Mouse (Mus musculus) intestine, embryonic 14.5 days (tissue): Measurements from ENCODE around the gene Ripply2. TPM values are rescaled to one million over a fixed set of nuclear protein-coding genes. Genes with fewer than 3 reads are reported as not detected.

Source experiments
- ATAC-seq: fragments of 200-750 bp; cut with Nextera tagmentation; replicated peaks from 2 replicates; pipeline ENCODE4 v1.8.0; 2017; ENCODE audit warnings: low read depth, moderate number of reproducible peaks, moderate TSS enrichment, moderate library complexity; ENCODE audit not compliant: low FRiP score, low TSS enrichment
- DNase-seq: peaks from one replicate; pipeline ENCODE4 v3.0.0-alpha.2; 2018; ENCODE audit warnings: low spot score
- H3K27ac ChIP-seq: fragments of 300-500 bp; sonication (generic); 2 replicates; pipeline ENCODE4 v1.5.1; 2014; ENCODE audit warnings: low read depth, mild to moderate bottlenecking, control low read depth
- H3K27me3 ChIP-seq: fragments of 300-500 bp; sonication (generic); replicated peaks from 2 replicates; pipeline ENCODE4 v1.6.1; 2014; ENCODE audit warnings: low read length, control low read depth; ENCODE audit not compliant: control insufficient read depth, insufficient read depth
- H3K36me3 ChIP-seq: fragments of 300-500 bp; sonication (generic); 2 replicates; pipeline ENCODE4 v1.6.1; 2014; ENCODE audit warnings: low read length, control low read depth; ENCODE audit not compliant: control insufficient read depth, insufficient read depth
- H3K4me1 ChIP-seq: fragments of 300-500 bp; sonication (generic); replicated peaks from 2 replicates; pipeline ENCODE4 v1.6.1; 2014; ENCODE audit warnings: low read length, control low read depth, mixed read lengths; ENCODE audit not compliant: control insufficient read depth, insufficient read depth
- H3K4me2 ChIP-seq: fragments of 300-500 bp; sonication (generic); 2 replicates; pipeline ENCODE4 v1.6.1; 2014; ENCODE audit warnings: low read length
- H3K4me3 ChIP-seq: fragments of 300-500 bp; sonication (generic); 2 replicates; pipeline ENCODE4 v1.5.1; 2014; ENCODE audit warnings: low read depth, low read length, control low read depth, mixed read lengths
- H3K9ac ChIP-seq: fragments of 300-500 bp; sonication (generic); 2 replicates; pipeline ENCODE4 v1.6.1; 2014; ENCODE audit warnings: mild to moderate bottlenecking, low read length
- H3K9me3 ChIP-seq: fragments of 300-500 bp; sonication (generic); 2 replicates; pipeline ENCODE4 v1.6.1; 2016; ENCODE audit warnings: low read length, control low read depth; ENCODE audit not compliant: control insufficient read depth
- WGBS: fragments of 180-500 bp; shearing (Covaris S2); extraction: QIAGEN DNeasy Blood & Tissue Kit; methylation state at CpG from one replicate; pipeline ENCODE4 v1.1.7; 2014; 5-methylcytosine and 5-hydroxymethylcytosine counted together
- polyA plus RNA-seq: library from polyadenylated mRNA; unstranded; fragments of >200 nt; fragmentation: Nextera tagmentation; extraction: Ambion mirVana; gene quantifications from 2 replicates; pipeline ENCODE4 v1.2.1, GENCODE M21; 2014

The Ripply2 gene
- polyA plus RNA-seq, 1 experiment from 2014 or later: 0.35 TPM

DNA sequence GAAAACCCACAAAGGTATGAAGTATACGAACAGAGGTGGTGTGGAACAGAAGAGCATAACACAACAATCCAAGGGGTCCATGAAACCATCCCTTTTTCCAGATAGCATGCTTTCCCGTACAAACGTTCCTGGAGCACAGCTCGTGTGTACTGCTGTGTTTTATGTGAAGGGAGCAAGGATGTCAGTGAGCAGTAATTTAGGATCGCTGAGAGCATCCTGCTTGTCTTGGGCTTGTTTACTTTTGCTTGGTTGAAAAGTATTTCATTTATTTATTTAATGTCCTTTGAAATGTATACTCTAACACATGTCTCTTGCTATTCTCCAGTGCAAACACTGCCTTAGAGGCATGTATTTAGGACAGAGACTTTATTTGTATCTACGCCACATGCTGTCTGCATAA is 30.2 kb upstream of the Ripply2 start:
- Histone ChIP-seq H3K4me3 (no peak overlapping the region), H3K27ac (no peak overlapping the region), H3K27me3 (no peaks in the 10 kb centered on the region), H3K9me3 (no peaks in the 10 kb centered on the region), H3K4me1 (no peaks in the 10 kb centered on the region), H3K36me3 (no peaks in the 10 kb centered on the region), H3K4me2 (peak overlapping the region; percentile 3; the same call in 1 of the 2 replicates), H3K9ac (no peak overlapping the region)
- no peak for DNase-seq
- WGBS: 29% methylated on average over 6 of the region's 6 CpGs
- no peak for ATAC-seq

DNA sequence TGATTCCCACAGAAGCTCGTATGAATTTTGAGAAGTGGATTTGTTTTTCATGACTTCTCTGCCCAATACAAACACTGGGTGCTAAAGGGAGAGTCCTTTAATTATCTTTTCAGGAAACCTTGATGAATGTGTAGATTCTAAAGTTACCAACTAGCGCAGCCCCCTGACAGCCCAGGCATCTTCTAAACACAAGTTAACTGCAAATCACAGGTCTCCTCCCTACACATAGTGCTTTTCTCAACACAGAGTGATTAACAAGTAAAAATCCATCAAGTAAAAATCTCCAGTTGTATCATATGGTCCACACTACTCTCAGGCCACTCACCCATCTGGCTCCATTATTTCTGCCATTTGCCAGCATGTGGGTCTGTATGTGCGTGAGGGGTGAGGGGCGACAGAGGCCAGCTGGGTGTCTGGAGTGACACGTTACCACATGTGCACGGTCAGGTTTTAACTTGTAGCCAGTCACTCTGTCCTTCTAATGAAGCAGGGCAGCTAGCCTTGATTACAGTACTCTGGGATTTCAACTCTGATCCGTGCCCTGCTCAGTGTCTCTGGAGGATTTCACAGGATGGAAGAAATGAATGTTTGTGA is 28.5 kb upstream of the Ripply2 start:
- WGBS: 52% methylated on average over 7 of the region's 7 CpGs
- Histone ChIP-seq H3K9me3 (no peaks in the 10 kb centered on the region), H3K4me2 (no peak overlapping the region), H3K36me3 (no peaks in the 10 kb centered on the region), H3K27me3 (no peaks in the 10 kb centered on the region), H3K4me1 (no peaks in the 10 kb centered on the region), H3K4me3 (no peak overlapping the region), H3K9ac (no peak overlapping the region), H3K27ac (no peak overlapping the region)
- DNase-seq (no peak), ATAC-seq (no peak)

DNA sequence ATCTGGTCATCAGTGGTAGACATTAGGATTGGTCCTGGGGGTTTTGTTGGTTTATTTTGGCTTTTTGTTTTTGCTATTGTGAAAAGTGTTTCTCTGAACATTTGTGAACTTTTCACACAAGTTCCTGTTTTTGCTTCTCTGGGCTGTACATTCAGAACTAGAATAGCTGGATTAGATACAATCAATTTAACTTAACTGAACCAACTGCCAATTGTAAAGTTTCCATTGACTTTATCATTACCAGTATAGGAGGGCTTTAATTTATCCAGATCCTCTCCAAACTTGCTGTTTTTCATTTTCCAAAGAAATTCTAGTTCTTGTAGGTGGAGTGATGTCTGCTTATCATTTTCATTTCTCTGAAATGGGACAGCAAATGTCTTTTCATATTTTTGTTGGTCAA is 25.5 kb upstream of the Ripply2 start:
- no peaks in the 10 kb centered on the region for H3K36me3 ChIP-seq
- H3K27me3 ChIP-seq: no peaks in the 10 kb centered on the region
- no peak overlapping the region for H3K4me3 ChIP-seq
- no peak overlapping the region for H3K4me2 ChIP-seq
- no peaks in the 10 kb centered on the region for H3K4me1 ChIP-seq
- ATAC-seq (no peak), DNase-seq (no peak)
- no peak overlapping the region for H3K9ac ChIP-seq
- H3K27ac ChIP-seq: no peak overlapping the region
- no peaks in the 10 kb centered on the region for H3K9me3 ChIP-seq

DNA sequence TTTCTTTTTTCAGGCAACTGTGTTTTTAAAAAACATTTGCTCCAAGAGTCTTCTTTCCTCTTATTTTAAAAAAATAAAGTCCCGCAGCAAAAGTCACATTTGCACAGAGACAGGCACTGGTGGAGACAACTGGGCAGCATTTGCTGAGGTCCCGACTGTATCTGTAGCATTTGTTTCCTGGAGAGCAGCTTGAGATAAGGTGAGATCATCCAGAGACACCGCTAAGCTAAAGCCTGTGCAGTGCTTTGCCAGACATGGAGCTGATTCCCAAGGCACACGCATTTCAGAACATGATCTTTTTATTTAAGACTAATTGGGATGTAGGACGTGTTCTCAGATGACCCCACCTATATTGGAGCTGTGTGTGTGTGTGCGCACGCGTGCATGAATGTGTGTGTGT is 23.6 kb upstream of the Ripply2 start:
- Histone ChIP-seq H3K4me1 (no peaks in the 10 kb centered on the region), H3K9ac (no peak overlapping the region), H3K9me3 (no peaks in the 10 kb centered on the region), H3K27ac (no peak overlapping the region), H3K4me3 (no peak overlapping the region), H3K4me2 (no peak overlapping the region), H3K36me3 (no peaks in the 10 kb centered on the region), H3K27me3 (no peaks in the 10 kb centered on the region)
- WGBS: 57% methylated on average over 8 of the region's 8 CpGs
- ATAC-seq (no peak), DNase-seq (no peak)

DNA sequence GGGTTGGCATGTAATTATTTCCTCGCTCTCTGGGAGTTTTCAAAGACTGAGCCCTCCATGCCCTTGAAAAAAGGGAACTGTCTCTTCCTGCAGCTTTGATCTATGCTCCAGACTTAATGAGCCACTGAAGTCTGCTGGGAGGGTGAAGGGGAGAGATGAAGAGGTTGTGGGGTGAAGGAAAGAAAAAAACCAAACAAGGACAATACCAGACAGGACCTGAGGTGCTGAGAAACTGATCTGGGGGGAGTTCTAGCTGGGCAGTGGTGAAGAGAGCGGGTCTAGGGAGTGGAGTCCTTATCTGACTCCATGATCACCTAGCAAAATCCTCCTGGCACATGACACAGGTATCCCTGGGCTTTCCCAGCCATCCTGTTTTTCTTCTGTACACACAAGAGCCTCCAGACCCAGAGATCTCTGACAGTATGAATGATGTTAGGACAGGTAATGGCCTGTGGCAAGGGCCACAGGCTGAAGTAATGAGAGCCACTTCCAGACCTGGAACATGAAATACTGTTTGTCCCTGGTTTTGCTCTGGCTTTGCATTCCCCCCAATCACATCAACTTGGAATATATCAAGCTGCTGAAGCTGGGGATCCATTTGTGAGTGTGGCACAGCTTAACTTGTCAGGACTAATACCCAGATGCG is 18.2 kb upstream of the Ripply2 start:
- Histone ChIP-seq H3K4me2 (no peak overlapping the region), H3K4me3 (no peak overlapping the region), H3K9ac (no peak overlapping the region), H3K9me3 (no peaks in the 10 kb centered on the region), H3K36me3 (no peaks in the 10 kb centered on the region), H3K4me1 (no peaks in the 10 kb centered on the region), H3K27ac (no peak overlapping the region), H3K27me3 (no peaks in the 10 kb centered on the region)
- WGBS: 61% methylated on average over 3 of the region's 3 CpGs
- no peak for ATAC-seq
- no peak for DNase-seq

DNA sequence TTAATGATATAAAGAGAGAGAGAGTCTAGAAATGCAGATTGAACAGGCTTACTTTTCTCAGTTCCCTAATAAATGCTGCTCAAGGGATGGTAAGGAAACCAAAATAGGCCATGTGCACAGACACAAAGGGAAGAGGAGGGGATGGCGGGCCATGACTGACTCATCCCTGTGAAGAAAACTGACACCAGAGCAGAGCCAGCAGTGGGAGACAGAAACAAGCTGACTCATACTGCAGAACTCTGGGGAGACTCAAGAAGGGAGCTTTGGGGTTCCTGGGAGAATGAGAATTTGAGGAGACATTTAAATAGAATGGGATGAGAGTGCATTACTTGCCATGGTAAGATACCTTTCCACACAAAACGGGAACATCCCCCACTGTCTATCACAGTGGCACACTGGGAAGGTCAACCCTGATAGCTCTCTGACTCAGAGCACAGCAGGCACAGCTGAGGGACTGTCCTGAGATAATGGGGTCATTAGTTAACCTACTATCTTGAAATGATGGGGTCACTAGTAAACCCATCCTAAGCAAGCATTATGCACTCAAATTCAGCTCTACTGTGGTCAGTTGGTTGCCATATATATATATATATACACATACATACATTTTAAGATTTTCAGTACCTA is 15.3 kb upstream of the Ripply2 start:
- Histone ChIP-seq H3K36me3 (no peaks in the 10 kb centered on the region), H3K9me3 (no peaks in the 10 kb centered on the region), H3K4me3 (no peak overlapping the region), H3K27ac (no peak overlapping the region), H3K4me2 (no peak overlapping the region), H3K9ac (no peak overlapping the region), H3K4me1 (no peaks in the 10 kb centered on the region), H3K27me3 (no peaks in the 10 kb centered on the region)
- WGBS: 60% methylated on average over 2 of the region's 2 CpGs
- no peak for ATAC-seq
- no peak for DNase-seq

DNA sequence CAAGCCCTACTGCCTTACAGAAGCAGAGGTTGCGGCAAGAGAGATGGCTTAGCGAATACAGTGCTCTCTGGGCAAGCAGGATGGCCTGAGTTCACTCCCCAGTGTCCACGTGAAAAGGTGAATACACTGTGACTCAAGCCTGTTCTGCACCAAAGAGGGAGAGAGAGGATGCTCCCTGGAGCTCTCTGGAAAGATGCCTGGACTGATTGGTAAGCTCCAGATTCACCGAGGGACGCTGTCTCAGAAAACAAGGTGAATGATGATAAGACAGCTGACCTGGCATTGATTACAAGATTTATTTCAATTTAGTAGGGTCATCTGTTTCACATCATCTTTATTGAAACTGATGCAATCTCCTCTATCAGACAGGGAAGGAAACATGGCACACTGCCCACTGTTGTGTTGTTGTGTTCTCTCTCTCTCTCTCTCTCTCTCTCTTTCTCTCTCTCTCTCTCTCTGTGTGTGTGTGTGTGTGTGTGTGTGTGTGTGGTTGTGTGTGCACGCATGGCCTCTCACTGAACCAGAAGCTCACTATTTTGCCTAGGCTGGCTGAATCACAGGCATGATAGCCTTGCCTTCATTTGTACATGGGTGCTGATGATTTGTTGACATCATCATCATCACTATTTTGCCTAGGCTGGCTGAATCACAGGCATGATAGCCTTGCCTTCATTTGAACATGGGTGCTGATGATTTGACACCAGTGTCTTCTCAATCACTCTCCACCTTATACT is 10.5 kb upstream of the Ripply2 start:
- ATAC-seq (no peak), DNase-seq (no peak)
- WGBS: 63% methylated on average over 6 of the region's 6 CpGs
- H3K27me3 ChIP-seq: no peaks in the 10 kb centered on the region
- H3K4me1 ChIP-seq: no peaks in the 10 kb centered on the region
- H3K36me3 ChIP-seq: no peaks in the 10 kb centered on the region
- no peak overlapping the region for H3K4me2 ChIP-seq
- H3K9me3 ChIP-seq: no peaks in the 10 kb centered on the region
- H3K4me3 ChIP-seq: no peak overlapping the region
- no peak overlapping the region for H3K9ac ChIP-seq
- H3K27ac ChIP-seq: no peak overlapping the region

DNA sequence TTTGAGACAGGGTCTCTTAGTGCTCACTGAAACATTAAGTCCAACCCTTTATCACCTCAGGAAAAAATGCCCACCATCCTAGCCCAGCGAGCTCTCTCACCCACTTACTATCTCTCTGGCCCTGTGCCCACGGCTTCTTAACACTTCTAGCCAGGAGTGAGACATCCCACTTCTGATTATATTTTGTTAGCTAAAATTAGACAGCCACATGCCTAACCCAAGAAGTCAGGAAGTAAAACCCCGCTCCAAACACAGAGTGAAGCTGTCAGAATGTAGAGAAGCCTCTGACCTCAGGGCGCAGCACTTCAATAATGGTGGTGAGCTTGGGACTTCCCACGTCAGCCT is 9.9 kb upstream of the Ripply2 start:
- H3K4me1 ChIP-seq: no peaks in the 10 kb centered on the region
- H3K36me3 ChIP-seq: no peaks in the 10 kb centered on the region
- DNase-seq: no peak
- no peak overlapping the region for H3K9ac ChIP-seq
- H3K4me3 ChIP-seq: no peak overlapping the region
- H3K27ac ChIP-seq: no peak overlapping the region
- ATAC-seq: no peak
- H3K9me3 ChIP-seq: no peaks in the 10 kb centered on the region
- no peak overlapping the region for H3K4me2 ChIP-seq
- no peaks in the 10 kb centered on the region for H3K27me3 ChIP-seq
- 50% methylated on average over 5 of the region's 5 CpGs for WGBS
